ENCODE assay signal across 15 mouse cellular contexts in the genomic region with DNA sequence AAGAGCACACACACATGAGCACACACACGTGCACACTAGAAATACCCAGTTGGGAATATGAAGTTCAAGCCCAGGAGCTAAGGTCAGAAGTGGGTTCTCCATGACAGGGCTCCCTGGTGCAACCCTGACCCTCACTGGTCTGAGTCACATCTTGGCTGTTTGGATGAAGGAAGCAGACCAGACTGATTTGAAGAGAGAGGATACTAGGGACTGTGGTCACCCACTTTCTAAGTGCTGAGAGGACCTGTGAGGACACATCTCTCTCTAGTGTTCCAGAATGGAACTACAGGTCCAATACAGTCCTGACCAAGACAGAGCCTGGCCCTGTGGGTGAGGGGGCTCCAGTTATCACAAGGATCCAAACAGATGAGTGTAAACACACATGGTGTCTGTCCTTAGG. TPM values are rescaled to one million over a fixed set of nuclear protein-coding genes. Genes with fewer than 3 reads are reported as not detected.
DNase-seq lines count a peak whose midpoint lies in the region; ATAC-seq and TF ChIP-seq lines count a peak whose summit lies in the region.
"Had no signal": no experiment of that assay in that cellular context is flagged by ENCODE, and none has a peak within 500 bp of the region (broad histone marks: within the 10 kb centered on the region; RNA-seq: fewer than 3 reads in every experiment).

No protein-coding gene starts in this region.

- peak; percentile 52; the same call in 1 of the 2 replicates for TF ChIP-seq CTCF in kidney, postnatal 0 days (IDR thresholded peaks at IDR 0.05; ENCODE audit: low read depth)

- ATAC-seq in kidney, postnatal 0 days (replicated peaks; ENCODE audit: low FRiP score, low read depth), result no peak
- no peak; the same call in 1 of the 2 replicates for ATAC-seq in kidney, embryonic 16.5 days (ENCODE audit: low FRiP score, low TSS enrichment)
- no peak for ATAC-seq in neural tube, embryonic 13.5 days (ENCODE audit: low read depth)
- ATAC-seq in neural tube, embryonic 15.5 days (ENCODE audit: low FRiP score), result no peak
- ATAC-seq: Patski had no signal

- H3K4me1 ChIP-seq in kidney, postnatal 0 days (replicated peaks; ENCODE audit: insufficient read depth, low read length), result no peaks in the 10 kb centered on the region
- peaks cover 9% of the 10 kb centered on the region; the same call in 1 of the 2 replicates for H3K4me1 ChIP-seq in kidney, embryonic 16.5 days (ENCODE audit: insufficient read depth, low read length)
- H3K4me1 ChIP-seq in neural tube, embryonic 13.5 days (replicated peaks), result peaks cover 35% of the 10 kb centered on the region
- H3K4me1 ChIP-seq in neural tube, embryonic 15.5 days, result peaks cover 24% of the 10 kb centered on the region

- H3K27me3 ChIP-seq in kidney, postnatal 0 days (ENCODE audit: insufficient read depth, low read length), result no peaks in the 10 kb centered on the region
- H3K27me3 ChIP-seq in kidney, embryonic 16.5 days (ENCODE audit: insufficient read depth, low read length), result no peaks in the 10 kb centered on the region
- H3K27me3 ChIP-seq in neural tube, embryonic 13.5 days, result no peaks in the 10 kb centered on the region
- 0 out of 2 replicates have a peak, but pooled peaks cover 2% of the 10 kb centered on the region for H3K27me3 ChIP-seq in neural tube, embryonic 15.5 days (replicated peaks)
- H3K27me3 ChIP-seq: Patski had no signal

- no peak overlapping the region for H3K4me3 ChIP-seq in kidney, postnatal 0 days (replicated peaks; ENCODE audit: low read depth, low read length)
- H3K4me3 ChIP-seq in kidney, embryonic 16.5 days (ENCODE audit: low read length), result no peak overlapping the region
- no peak overlapping the region for H3K4me3 ChIP-seq in neural tube, embryonic 13.5 days
- H3K4me3 ChIP-seq in neural tube, embryonic 15.5 days (replicated peaks), result no peak overlapping the region
- H3K4me3 ChIP-seq: erythroblast, embryonic 14.5 days; hindbrain, embryonic 12.5 days had no signal

- H3K9ac ChIP-seq in kidney, postnatal 0 days (ENCODE audit: low read depth, low read length), result no peak overlapping the region
- no peak overlapping the region for H3K9ac ChIP-seq in kidney, embryonic 16.5 days (replicated peaks; ENCODE audit: low read length)
- H3K9ac ChIP-seq in neural tube, embryonic 13.5 days, result peak overlapping the region; percentile 31; the same call in 1 of the 2 replicates
- H3K9ac ChIP-seq in neural tube, embryonic 15.5 days (replicated peaks), result no peak overlapping the region
- H3K9ac ChIP-seq: hindbrain, embryonic 12.5 days had no signal

- H3K9me3 ChIP-seq in kidney, postnatal 0 days (replicated peaks; ENCODE audit: low read length), result no peaks in the 10 kb centered on the region
- no peaks in the 10 kb centered on the region for H3K9me3 ChIP-seq in kidney, embryonic 16.5 days (ENCODE audit: low read length)
- H3K9me3 ChIP-seq in neural tube, embryonic 13.5 days, result no peaks in the 10 kb centered on the region
- H3K9me3 ChIP-seq in neural tube, embryonic 15.5 days (replicated peaks), result no peaks in the 10 kb centered on the region
- H3K9me3 ChIP-seq: hindbrain, embryonic 12.5 days had no signal

- H3K36me3 ChIP-seq in kidney, postnatal 0 days (ENCODE audit: insufficient read depth, low read length), result no peaks in the 10 kb centered on the region
- H3K36me3 ChIP-seq in kidney, embryonic 16.5 days (ENCODE audit: insufficient read depth, low read length), result no peaks in the 10 kb centered on the region
- no peaks in the 10 kb centered on the region for H3K36me3 ChIP-seq in neural tube, embryonic 13.5 days
- H3K36me3 ChIP-seq in neural tube, embryonic 15.5 days, result no peaks in the 10 kb centered on the region

- 79% methylated on average over 1 of the region's 1 CpGs for WGBS in kidney, postnatal 0 days
- WGBS in kidney, embryonic 16.5 days, result 89% methylated on average over 1 of the region's 1 CpGs
- WGBS in neural tube, embryonic 13.5 days, result 86% methylated on average over 1 of the region's 1 CpGs
- WGBS in neural tube, embryonic 15.5 days, result 92% methylated on average over 1 of the region's 1 CpGs

- DNase-seq in adrenal gland, adult 2 months, result peak; percentile 70
- no peak for DNase-seq in adrenal gland, postnatal 25 days
- peak; percentile 23 for DNase-seq in kidney, postnatal 0 days (ENCODE audit: low spot score)
- DNase-seq in neural tube, embryonic 10.5 days (ENCODE audit: extremely low spot score, low spot score), result no peak
- DNase-seq in ovary, postnatal 36 days (ENCODE audit: low spot score), result no peak
- DNase-seq: gastrocnemius, postnatal 25 days; kidney, adult 2 months; midbrain, embryonic 14.5 days had no signal

- H3K27ac ChIP-seq in kidney, postnatal 0 days, result no peak overlapping the region
- H3K27ac ChIP-seq in kidney, embryonic 16.5 days (ENCODE audit: low read length), result no peak overlapping the region
- H3K27ac ChIP-seq in neural tube, embryonic 13.5 days (replicated peaks), result peak overlapping the region; percentile 59; the same call in 1 of the 2 replicates
- peak overlapping the region; percentile 33; the same call in 1 of the 2 replicates for H3K27ac ChIP-seq in neural tube, embryonic 15.5 days (replicated peaks)
- H3K27ac ChIP-seq: hindbrain, embryonic 12.5 days; macrophage had no signal

- H3K4me2 ChIP-seq in kidney, postnatal 0 days (ENCODE audit: low read length), result no peak overlapping the region
- H3K4me2 ChIP-seq in kidney, embryonic 16.5 days (replicated peaks; ENCODE audit: low read depth, low read length), result no peak overlapping the region
- no peak overlapping the region for H3K4me2 ChIP-seq in neural tube, embryonic 13.5 days
- H3K4me2 ChIP-seq in neural tube, embryonic 15.5 days, result no peak overlapping the region
- H3K4me2 ChIP-seq: hindbrain, embryonic 12.5 days had no signal

RNA-seq across cellular contexts. Expression of a gene that starts 25.0 kb away (rescaled TPM):
- total RNA-seq in adrenal gland, adult 2 months (2021), result 1 to 10 TPM; 5.7 to 7.8 TPM
- polyA plus RNA-seq in adrenal gland, adult 2 months (2012; rRNA removed), result 12.3 and 13.4 TPM in 2 replicates
- 6.9 and 11.1 TPM in 2 replicates for total RNA-seq in adrenal gland, postnatal 25 days (2021)
- 1.6 and 2.1 TPM in 2 replicates for polyA plus RNA-seq in kidney, postnatal 0 days (2015; fragmentation: Nextera tagmentation; extraction: Ambion mirVana)
- 3.4 and 4.4 TPM in 2 replicates for polyA plus RNA-seq in kidney, embryonic 16.5 days (2015; fragmentation: Nextera tagmentation; extraction: Ambion mirVana)
- polyA plus RNA-seq in neural tube, embryonic 13.5 days (2015; fragmentation: Nextera tagmentation; extraction: Ambion mirVana), result 4.6 and 5.2 TPM in 2 replicates
- 5.1 and 5.3 TPM in 2 replicates for polyA plus RNA-seq in neural tube, embryonic 15.5 days (2015; fragmentation: Nextera tagmentation; extraction: Ambion mirVana)

RNA-seq across cellular contexts. Expression of a gene that starts 35.7 kb away (rescaled TPM):
- under 1 TPM; 0.43 to 0.73 TPM for total RNA-seq in adrenal gland, adult 2 months (2021)
- polyA plus RNA-seq in adrenal gland, adult 2 months (2012; rRNA removed), result 4.7 and 5.6 TPM in 2 replicates
- total RNA-seq in adrenal gland, postnatal 25 days (2021), result 0.79 and 1.5 TPM in 2 replicates
- 0.59 and 0.71 TPM in 2 replicates for polyA plus RNA-seq in kidney, postnatal 0 days (2015; fragmentation: Nextera tagmentation; extraction: Ambion mirVana)
- polyA plus RNA-seq in kidney, embryonic 16.5 days (2015; fragmentation: Nextera tagmentation; extraction: Ambion mirVana), result 1.6 and 1.8 TPM in 2 replicates
- 0.95 and 1.1 TPM in 2 replicates for polyA plus RNA-seq in neural tube, embryonic 13.5 days (2015; fragmentation: Nextera tagmentation; extraction: Ambion mirVana)
- polyA plus RNA-seq in neural tube, embryonic 15.5 days (2015; fragmentation: Nextera tagmentation; extraction: Ambion mirVana), result 0.87 and 0.93 TPM in 2 replicates
- polyA plus RNA-seq: macrophage had no signal

RNA-seq across cellular contexts. Expression of a gene that starts 41.2 kb away (rescaled TPM):
- 10 to 100 TPM; 30.0 to 36.2 TPM for total RNA-seq in adrenal gland, adult 2 months (2021)
- 104 and 121 TPM in 2 replicates for polyA plus RNA-seq in adrenal gland, adult 2 months (2012; rRNA removed)
- 41.9 and 47.4 TPM in 2 replicates for total RNA-seq in adrenal gland, postnatal 25 days (2021)
- 37.3 and 38.8 TPM in 2 replicates for polyA plus RNA-seq in kidney, postnatal 0 days (2015; fragmentation: Nextera tagmentation; extraction: Ambion mirVana)
- 55.4 and 59.7 TPM in 2 replicates for polyA plus RNA-seq in kidney, embryonic 16.5 days (2015; fragmentation: Nextera tagmentation; extraction: Ambion mirVana)
- polyA plus RNA-seq in neural tube, embryonic 13.5 days (2015; fragmentation: Nextera tagmentation; extraction: Ambion mirVana), result 61.5 and 64.6 TPM in 2 replicates
- 86.4 and 97.6 TPM in 2 replicates for polyA plus RNA-seq in neural tube, embryonic 15.5 days (2015; fragmentation: Nextera tagmentation; extraction: Ambion mirVana)

RNA-seq across cellular contexts. Expression of a gene that starts 48.5 kb away (rescaled TPM):
- 1 to 10 TPM; 3.2 to 3.9 TPM for total RNA-seq in adrenal gland, adult 2 months (2021)
- 53.9 and 64.0 TPM in 2 replicates for polyA plus RNA-seq in adrenal gland, adult 2 months (2012; rRNA removed)
- 3.8 and 5.3 TPM in 2 replicates for total RNA-seq in adrenal gland, postnatal 25 days (2021)
- polyA plus RNA-seq in kidney, postnatal 0 days (2015; fragmentation: Nextera tagmentation; extraction: Ambion mirVana), result 8.7 and 11.8 TPM in 2 replicates
- polyA plus RNA-seq in kidney, embryonic 16.5 days (2015; fragmentation: Nextera tagmentation; extraction: Ambion mirVana), result 5.4 and 5.8 TPM in 2 replicates
- polyA plus RNA-seq in neural tube, embryonic 13.5 days (2015; fragmentation: Nextera tagmentation; extraction: Ambion mirVana), result 1.1 and 1.7 TPM in 2 replicates
- polyA plus RNA-seq in neural tube, embryonic 15.5 days (2015; fragmentation: Nextera tagmentation; extraction: Ambion mirVana), result 2.7 and 5.3 TPM in 2 replicates
- polyA plus RNA-seq: macrophage had no signal

Comparison
In these comparisons a context has a peak if more than half of its experiments do, and no peak if none do; other contexts are left out.
1. DNase-seq: peak in adrenal gland, adult 2 months (single experiment) and kidney, postnatal 0 days (single experiment); none in adrenal gland, postnatal 25 days (single experiment), neural tube, embryonic 10.5 days (single experiment) and ovary, postnatal 36 days (single experiment).
2. H3K27ac ChIP-seq: peak in neural tube, embryonic 13.5 days (single experiment) and neural tube, embryonic 15.5 days (single experiment); none in kidney, postnatal 0 days (single experiment) and kidney, embryonic 16.5 days (single experiment).